Mouse (Mus musculus): Measurements from ENCODE around the gene 4931422A03Rik. TPM values are rescaled to one million over a fixed set of nuclear protein-coding genes. Genes with fewer than 3 reads are reported as not detected.
"Not testable (repeated sequence)": the region's sequence is repeated elsewhere in the genome, so short reads cannot be mapped to it uniquely, and the experiment has no call there.

Gene 4931422A03Rik
- total RNA-seq (2017), result 0.56 TPM in 1 of 2 replicates, not detected in the other

- no peak; a peak in 1 of 4 replicates for ATAC-seq (replicated peaks in 1 of 2; ENCODE audit: insufficient read depth in 1 of 2, low FRiP score in 2 of 2, low TSS enrichment in 1 of 2, low read depth in 1 of 2, poor library complexity in 2 of 2, severe bottlenecking in 2 of 2)
These were observed at the start of gene 4931422A03Rik for GRCm38 (mm10) chr2:104028139-104028723. TSS of gene 4931422A03Rik (minus strand) at chr2:104028361.

- peak; percentile 89 to 91 for ATAC-seq (replicated peaks in 1 of 2; ENCODE audit: insufficient read depth in 1 of 2, low FRiP score in 2 of 2, low TSS enrichment in 1 of 2, low read depth in 1 of 2, poor library complexity in 2 of 2, severe bottlenecking in 2 of 2)
These were observed 41.6 kb upstream of the 4931422A03Rik start, which contains the start of gene Cd59b for GRCm38 (mm10) chr2:104069704-104070185. TSS of gene Cd59b (plus strand) at chr2:104069849.

GRCm38 (mm10) chr2:104068450-104068849, 40.3 kb upstream of the 4931422A03Rik start, which contains the start of gene Gm10799:
TSS of gene Gm10799 (minus strand) at chr2:104068550.
- not testable (repeated sequence) for ATAC-seq (replicated peaks in 1 of 2; ENCODE audit: insufficient read depth in 1 of 2, low FRiP score in 2 of 2, low TSS enrichment in 1 of 2, low read depth in 1 of 2, poor library complexity in 2 of 2, severe bottlenecking in 2 of 2)

GRCm38 (mm10) chr2:104065526-104065925, 37.4 kb upstream of the 4931422A03Rik start, which contains the start of gene Gm10912:
TSS of gene Gm10912 (plus strand) at chr2:104065826.
- ATAC-seq (replicated peaks in 1 of 2; ENCODE audit: insufficient read depth in 1 of 2, low FRiP score in 2 of 2, low TSS enrichment in 1 of 2, low read depth in 1 of 2, poor library complexity in 2 of 2, severe bottlenecking in 2 of 2), result not testable (repeated sequence)

GRCm38 (mm10) chr2:104064152-104064551, 36.0 kb upstream of the 4931422A03Rik start:
- ATAC-seq (replicated peaks in 1 of 2; ENCODE audit: insufficient read depth in 1 of 2, low FRiP score in 2 of 2, low TSS enrichment in 1 of 2, low read depth in 1 of 2, poor library complexity in 2 of 2, severe bottlenecking in 2 of 2), result no peak

- no peak for ATAC-seq (replicated peaks in 1 of 2; ENCODE audit: insufficient read depth in 1 of 2, low FRiP score in 2 of 2, low TSS enrichment in 1 of 2, low read depth in 1 of 2, poor library complexity in 2 of 2, severe bottlenecking in 2 of 2)
These were observed 34.5 kb upstream of the 4931422A03Rik start for GRCm38 (mm10) chr2:104062665-104063064.

GRCm38 (mm10) chr2:104060996-104061395, 32.8 kb upstream of the 4931422A03Rik start:
- ATAC-seq (replicated peaks in 1 of 2; ENCODE audit: insufficient read depth in 1 of 2, low FRiP score in 2 of 2, low TSS enrichment in 1 of 2, low read depth in 1 of 2, poor library complexity in 2 of 2, severe bottlenecking in 2 of 2), result no peak

- no peak for ATAC-seq (replicated peaks in 1 of 2; ENCODE audit: insufficient read depth in 1 of 2, low FRiP score in 2 of 2, low TSS enrichment in 1 of 2, low read depth in 1 of 2, poor library complexity in 2 of 2, severe bottlenecking in 2 of 2)
These were observed 31.6 kb upstream of the 4931422A03Rik start for GRCm38 (mm10) chr2:104059786-104060185.

GRCm38 (mm10) chr2:104058954-104059353, 30.8 kb upstream of the 4931422A03Rik start:
- no peak for ATAC-seq (replicated peaks in 1 of 2; ENCODE audit: insufficient read depth in 1 of 2, low FRiP score in 2 of 2, low TSS enrichment in 1 of 2, low read depth in 1 of 2, poor library complexity in 2 of 2, severe bottlenecking in 2 of 2)

GRCm38 (mm10) chr2:104058381-104058780, 30.2 kb upstream of the 4931422A03Rik start:
- no peak for ATAC-seq (replicated peaks in 1 of 2; ENCODE audit: insufficient read depth in 1 of 2, low FRiP score in 2 of 2, low TSS enrichment in 1 of 2, low read depth in 1 of 2, poor library complexity in 2 of 2, severe bottlenecking in 2 of 2)

GRCm38 (mm10) chr2:104044479-104045080, 16.4 kb upstream of the 4931422A03Rik start:
- no peak for ATAC-seq (replicated peaks in 1 of 2; ENCODE audit: insufficient read depth in 1 of 2, low FRiP score in 2 of 2, low TSS enrichment in 1 of 2, low read depth in 1 of 2, poor library complexity in 2 of 2, severe bottlenecking in 2 of 2)

- no peak for ATAC-seq (replicated peaks in 1 of 2; ENCODE audit: insufficient read depth in 1 of 2, low FRiP score in 2 of 2, low TSS enrichment in 1 of 2, low read depth in 1 of 2, poor library complexity in 2 of 2, severe bottlenecking in 2 of 2)
These were observed 15.7 kb upstream of the 4931422A03Rik start for GRCm38 (mm10) chr2:104043624-104044478.

GRCm38 (mm10) chr2:104042766-104043165, 14.6 kb upstream of the 4931422A03Rik start:
- no peak for ATAC-seq (replicated peaks in 1 of 2; ENCODE audit: insufficient read depth in 1 of 2, low FRiP score in 2 of 2, low TSS enrichment in 1 of 2, low read depth in 1 of 2, poor library complexity in 2 of 2, severe bottlenecking in 2 of 2)

GRCm38 (mm10) chr2:104041632-104042031, 13.5 kb upstream of the 4931422A03Rik start:
- peak; percentile 37 to 48; a peak in 3 of 4 replicates for ATAC-seq (replicated peaks in 1 of 2; ENCODE audit: insufficient read depth in 1 of 2, low FRiP score in 2 of 2, low TSS enrichment in 1 of 2, low read depth in 1 of 2, poor library complexity in 2 of 2, severe bottlenecking in 2 of 2)

GRCm38 (mm10) chr2:104038236-104038635, 10.1 kb upstream of the 4931422A03Rik start:
- ATAC-seq (replicated peaks in 1 of 2; ENCODE audit: insufficient read depth in 1 of 2, low FRiP score in 2 of 2, low TSS enrichment in 1 of 2, low read depth in 1 of 2, poor library complexity in 2 of 2, severe bottlenecking in 2 of 2), result no peak

- ATAC-seq (replicated peaks in 1 of 2; ENCODE audit: insufficient read depth in 1 of 2, low FRiP score in 2 of 2, low TSS enrichment in 1 of 2, low read depth in 1 of 2, poor library complexity in 2 of 2, severe bottlenecking in 2 of 2), result no peak
These were observed 8.2 kb upstream of the 4931422A03Rik start for GRCm38 (mm10) chr2:104036316-104036715.

- ATAC-seq (replicated peaks in 1 of 2; ENCODE audit: insufficient read depth in 1 of 2, low FRiP score in 2 of 2, low TSS enrichment in 1 of 2, low read depth in 1 of 2, poor library complexity in 2 of 2, severe bottlenecking in 2 of 2), result no peak
These were observed 7.4 kb upstream of the 4931422A03Rik start for GRCm38 (mm10) chr2:104035595-104035994.

Data from hematopoietic stem cell, adult 5-6 weeks (primary cell).